Mouse (Mus musculus): ENCODE results near the gene Uck1. TPM values are rescaled to one million over a fixed set of nuclear protein-coding genes. Genes with fewer than 3 reads are reported as not detected.

Gene Uck1
- polyA plus RNA-seq, 1 experiment from 2014 or later = 32.9 TPM

- Histone ChIP-seq H3K4me1 (replicated peaks) (peaks cover 18% of the 10 kb centered on the region), H3K4me2 (no peak overlapping the region), H3K27ac (no peak overlapping the region), H3K36me3 (peaks cover 7% of the 10 kb centered on the region; the same call in 1 of the 2 replicates), H3K9me3 (replicated peaks) (no peaks in the 10 kb centered on the region), H3K4me3 (no peak overlapping the region), H3K27me3 (no peaks in the 10 kb centered on the region), H3K9ac (no peak overlapping the region)
- no peak for ATAC-seq (replicated peaks; ENCODE audit: insufficient number of reproducible peaks, insufficient read depth, low FRiP score, low read depth)
- WGBS = 84% methylated on average over 9 of the region's 9 CpGs
Observed at GRCm38 (mm10) chr2:32238708-32239435, 21.1 kb downstream of the Uck1 start.

- Histone ChIP-seq H3K4me3 (peak overlapping the region; percentile 77), H3K9me3 (replicated peaks) (no peaks in the 10 kb centered on the region), H3K36me3 (peaks cover 19% of the 10 kb centered on the region; the same call in 1 of the 2 replicates), H3K9ac (peak overlapping the region; percentile 68), H3K27me3 (no peaks in the 10 kb centered on the region), H3K4me2 (peak overlapping the region; percentile 81), H3K4me1 (replicated peaks) (peaks cover 18% of the 10 kb centered on the region), H3K27ac (peak overlapping the region; percentile 90)
- WGBS = 36% methylated on average over 4 of the region's 4 CpGs
- no peak for ATAC-seq (replicated peaks; ENCODE audit: insufficient number of reproducible peaks, insufficient read depth, low FRiP score, low read depth)
Observed at GRCm38 (mm10) chr2:32237571-32237970, 22.4 kb downstream of the Uck1 start.

GRCm38 (mm10) chr2:32236760-32237487, 23.0 kb downstream of the Uck1 start:
- Histone ChIP-seq H3K4me1 (replicated peaks) (peaks cover 18% of the 10 kb centered on the region), H3K4me3 (peak overlapping the region; percentile 77), H3K27me3 (no peaks in the 10 kb centered on the region), H3K9me3 (replicated peaks) (no peaks in the 10 kb centered on the region), H3K27ac (peak overlapping the region; percentile 90), H3K36me3 (peaks cover 24% of the 10 kb centered on the region; the same call in 1 of the 2 replicates), H3K9ac (peak overlapping the region; percentile 68), H3K4me2 (peak overlapping the region; percentile 81)
- peak; percentile 32 for ATAC-seq (replicated peaks; ENCODE audit: insufficient number of reproducible peaks, insufficient read depth, low FRiP score, low read depth)
- WGBS = under 1% methylated on average over 20 of the region's 20 CpGs

- no peaks in the 10 kb centered on the region for H3K9me3 ChIP-seq (replicated peaks)
- H3K4me1 ChIP-seq (replicated peaks) = peaks cover 18% of the 10 kb centered on the region
- peak within 1 kb of the TSS; percentile 90 for H3K27ac ChIP-seq
- no peaks in the 10 kb centered on the region for H3K27me3 ChIP-seq
- WGBS = under 1% methylated on average over 54 of the region's 54 CpGs
- H3K36me3 ChIP-seq = peaks cover 32% of the 10 kb centered on the region
- ATAC-seq (replicated peaks; ENCODE audit: insufficient number of reproducible peaks, insufficient read depth, low FRiP score, low read depth) = peak; percentile 94
- H3K9ac ChIP-seq = peak within 1 kb of the TSS; percentile 68
- H3K4me3 ChIP-seq = peak within 1 kb of the TSS; percentile 77
- H3K4me2 ChIP-seq = peak within 1 kb of the TSS; percentile 81
Observed at GRCm38 (mm10) chr2:32235886-32236759, 23.8 kb downstream of the Uck1 start, which contains the start of gene Pomt1. Pomt1 (plus strand) TSS chr2:32236590.

- H3K9me3 ChIP-seq (replicated peaks) = no peaks in the 10 kb centered on the region
- peaks cover 18% of the 10 kb centered on the region for H3K4me1 ChIP-seq (replicated peaks)
- WGBS = 30% methylated on average over 7 of the region's 7 CpGs
- peak overlapping the region; percentile 90 for H3K27ac ChIP-seq
- ATAC-seq (replicated peaks; ENCODE audit: insufficient number of reproducible peaks, insufficient read depth, low FRiP score, low read depth) = no peak
- peak overlapping the region; percentile 77 for H3K4me3 ChIP-seq
- H3K4me2 ChIP-seq = peak overlapping the region; percentile 81
- peaks cover 35% of the 10 kb centered on the region for H3K36me3 ChIP-seq
- H3K9ac ChIP-seq = peak overlapping the region; percentile 67
- H3K27me3 ChIP-seq = no peaks in the 10 kb centered on the region
Observed at GRCm38 (mm10) chr2:32235433-32235832, 24.5 kb downstream of the Uck1 start.

GRCm38 (mm10) chr2:32222057-32222456, 37.9 kb downstream of the Uck1 start:
- Histone ChIP-seq H3K27me3 (no peaks in the 10 kb centered on the region), H3K9ac (no peak overlapping the region), H3K4me2 (no peak overlapping the region), H3K36me3 (peaks cover 100% of the 10 kb centered on the region), H3K4me1 (replicated peaks) (no peaks in the 10 kb centered on the region), H3K4me3 (no peak overlapping the region), H3K9me3 (replicated peaks) (no peaks in the 10 kb centered on the region), H3K27ac (no peak overlapping the region)
- 85% methylated on average over 10 of the region's 10 CpGs for WGBS
- no peak for ATAC-seq (replicated peaks; ENCODE audit: insufficient number of reproducible peaks, insufficient read depth, low FRiP score, low read depth)

- Histone ChIP-seq H3K4me3 (no peak overlapping the region), H3K9me3 (replicated peaks) (no peaks in the 10 kb centered on the region), H3K9ac (no peak overlapping the region), H3K27ac (no peak overlapping the region), H3K36me3 (peaks cover 100% of the 10 kb centered on the region), H3K4me1 (replicated peaks) (no peaks in the 10 kb centered on the region), H3K4me2 (no peak overlapping the region), H3K27me3 (no peaks in the 10 kb centered on the region)
- WGBS = 86% methylated on average over 7 of the region's 7 CpGs
- no peak for ATAC-seq (replicated peaks; ENCODE audit: insufficient number of reproducible peaks, insufficient read depth, low FRiP score, low read depth)
Observed at GRCm38 (mm10) chr2:32221577-32221976, 38.4 kb downstream of the Uck1 start.

- no peaks in the 10 kb centered on the region for H3K27me3 ChIP-seq
- peaks cover 100% of the 10 kb centered on the region for H3K36me3 ChIP-seq
- H3K9me3 ChIP-seq (replicated peaks) = no peaks in the 10 kb centered on the region
- no peak overlapping the region for H3K9ac ChIP-seq
- 95% methylated on average over 10 of the region's 10 CpGs for WGBS
- H3K4me3 ChIP-seq = no peak overlapping the region
- ATAC-seq (replicated peaks; ENCODE audit: insufficient number of reproducible peaks, insufficient read depth, low FRiP score, low read depth) = no peak
- H3K4me2 ChIP-seq = no peak overlapping the region
- H3K4me1 ChIP-seq (replicated peaks) = no peaks in the 10 kb centered on the region
- no peak overlapping the region for H3K27ac ChIP-seq
Observed at GRCm38 (mm10) chr2:32220969-32221368, 39.0 kb downstream of the Uck1 start.

- no peak for ATAC-seq (replicated peaks; ENCODE audit: insufficient number of reproducible peaks, insufficient read depth, low FRiP score, low read depth)
- no peaks in the 10 kb centered on the region for H3K9me3 ChIP-seq (replicated peaks)
- no peak overlapping the region for H3K4me2 ChIP-seq
- no peak overlapping the region for H3K27ac ChIP-seq
- H3K4me1 ChIP-seq (replicated peaks) = no peaks in the 10 kb centered on the region
- H3K4me3 ChIP-seq = no peak overlapping the region
- H3K36me3 ChIP-seq = peaks cover 100% of the 10 kb centered on the region
- no peaks in the 10 kb centered on the region for H3K27me3 ChIP-seq
- no peak overlapping the region for H3K9ac ChIP-seq
- WGBS = 91% methylated on average over 6 of the region's 6 CpGs
Observed at GRCm38 (mm10) chr2:32220021-32220420, 39.9 kb downstream of the Uck1 start.

GRCm38 (mm10) chr2:32219501-32219900, 40.5 kb downstream of the Uck1 start:
- no peaks in the 10 kb centered on the region for H3K9me3 ChIP-seq (replicated peaks)
- no peak overlapping the region for H3K9ac ChIP-seq
- no peaks in the 10 kb centered on the region for H3K4me1 ChIP-seq (replicated peaks)
- WGBS = 91% methylated on average over 14 of the region's 14 CpGs
- H3K27ac ChIP-seq = no peak overlapping the region
- H3K4me3 ChIP-seq = no peak overlapping the region
- ATAC-seq (replicated peaks; ENCODE audit: insufficient number of reproducible peaks, insufficient read depth, low FRiP score, low read depth) = no peak
- no peak overlapping the region for H3K4me2 ChIP-seq
- peaks cover 100% of the 10 kb centered on the region for H3K36me3 ChIP-seq
- H3K27me3 ChIP-seq = no peaks in the 10 kb centered on the region
